Mouse (Mus musculus) CD8-positive naive resting alpha-beta T cell, adult 2 months (primary cell): ENCODE results near the gene Tas2r103.

ENCODE experiments used
- DNase-seq, 2 experiments: peaks; one replicate each; pipeline ENCODE4 v3.0.0; 2022; ENCODE audit warnings: low read depth in 2 of 2, low spot score in 2 of 2

The Tas2r103 gene

DNA sequence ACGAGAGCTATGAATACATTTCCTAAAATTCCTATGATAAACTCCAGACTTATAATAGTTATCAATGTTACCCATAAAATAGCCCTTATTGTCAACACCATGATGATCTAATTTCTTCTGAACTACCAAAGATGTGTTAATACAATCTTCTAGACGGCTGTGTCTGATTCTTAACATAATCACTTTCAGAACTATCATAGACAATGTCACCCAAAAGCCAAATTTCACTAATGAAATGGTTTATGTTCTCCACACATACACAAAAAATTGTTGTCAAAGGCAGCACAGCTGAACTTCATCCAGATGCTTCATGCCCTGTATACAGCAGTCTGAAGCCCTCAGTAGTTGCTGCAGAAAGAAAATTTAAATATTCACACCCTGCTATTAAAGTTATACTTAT is at the start of gene Tas2r103:
Gene Tas2r103 (minus strand): TSS at position 101 of the 400 bp plus-strand sequence.
- no peak for DNase-seq

DNA sequence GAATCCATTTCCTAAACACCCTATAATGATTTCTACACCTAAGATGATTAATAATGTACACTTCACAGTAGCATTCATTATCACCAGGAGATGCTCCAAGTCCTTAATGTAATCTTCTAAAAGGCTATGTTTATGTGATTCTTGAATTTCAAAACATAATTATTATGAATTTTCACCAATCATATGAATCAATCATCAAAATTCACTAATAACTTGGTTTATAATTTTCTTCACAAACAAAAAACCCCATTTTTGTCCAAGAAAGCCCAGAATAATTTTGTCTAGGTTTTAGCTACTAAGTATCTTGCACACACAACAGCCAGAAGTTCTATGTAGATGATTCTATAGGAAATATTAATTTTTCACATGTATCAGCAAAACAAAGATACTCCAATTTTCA is 18.8 kb upstream of the Tas2r103 start, which contains the start of gene Tas2r140:
Gene Tas2r140 (minus strand): TSS at position 101 of the 400 bp plus-strand sequence.
- DNase-seq, result no peak
